Mouse (Mus musculus): ENCODE data around the gene Ibsp.

Gene Ibsp

GRCm38 (mm10) chr5:104298994-104299393 is at the start of gene Ibsp:
Ibsp (plus strand) TSS chr5:104299171.
- DNase-seq (ENCODE audit: low spot score): no peak

DNA sequence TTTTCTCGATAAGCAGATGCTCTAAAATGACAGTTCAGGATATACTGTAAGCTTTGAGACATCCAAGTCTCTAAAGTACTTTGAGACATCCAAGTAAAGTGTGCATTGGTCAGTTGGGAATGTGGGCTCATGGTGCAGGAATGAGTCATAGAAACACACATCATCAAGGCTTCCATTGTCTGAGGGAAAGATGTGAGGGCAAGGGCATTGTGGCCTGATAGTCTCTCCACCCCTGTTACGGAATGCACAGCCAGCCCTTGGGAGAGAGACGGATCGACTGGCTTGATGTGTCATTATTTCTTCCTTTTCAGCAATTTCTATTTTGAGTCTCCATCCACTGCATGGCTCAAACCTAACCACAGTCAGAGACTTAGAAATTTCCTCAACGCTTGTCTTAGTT is 47.2 kb upstream of the Ibsp start:
- DNase-seq (ENCODE audit: low spot score): no peak

DNA sequence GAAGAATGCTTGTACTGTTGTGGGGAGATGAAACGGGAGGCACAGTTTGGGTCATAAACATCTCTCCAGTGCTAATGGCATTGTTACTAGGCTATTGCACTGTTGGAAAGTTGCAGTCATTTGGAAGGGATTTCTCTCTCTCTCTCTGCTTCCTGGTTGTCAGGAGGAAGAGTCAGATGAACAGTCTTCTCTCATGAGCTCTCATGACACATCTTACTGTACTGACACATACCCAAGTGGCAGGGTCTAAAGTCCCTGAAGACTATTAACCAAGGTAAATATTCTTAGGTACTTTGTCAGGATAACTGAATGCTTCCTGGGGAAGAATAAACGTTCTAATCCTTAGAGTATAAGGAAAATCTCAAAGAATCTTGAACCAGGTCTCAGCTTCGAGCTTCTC is 42.4 kb upstream of the Ibsp start:
- DNase-seq (ENCODE audit: low spot score): no peak

- no peak for DNase-seq (ENCODE audit: low spot score)
Measured at GRCm38 (mm10) chr5:104261908-104262461, 37.0 kb upstream of the Ibsp start.

- no peak for DNase-seq (ENCODE audit: low spot score)
Measured at GRCm38 (mm10) chr5:104263014-104263776, 35.8 kb upstream of the Ibsp start.

DNA sequence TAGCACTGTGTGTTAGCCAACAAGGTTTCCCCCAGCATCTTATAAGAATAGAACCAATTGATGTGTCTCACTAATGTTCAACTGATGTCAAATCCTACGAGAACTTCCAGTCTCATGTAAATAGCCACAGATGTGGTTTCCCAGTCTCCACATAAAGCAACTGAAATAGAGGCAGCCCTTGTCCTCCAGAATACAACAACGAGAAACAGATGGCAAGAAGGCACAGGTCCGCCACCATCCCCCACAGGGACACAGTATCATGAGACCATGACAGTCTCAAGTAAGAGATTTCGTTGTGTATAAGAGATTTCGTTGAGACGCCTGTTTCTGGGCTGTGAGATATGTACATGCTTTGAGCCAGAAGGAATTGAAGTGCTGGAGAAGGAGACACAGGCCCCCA is 4.8 kb upstream of the Ibsp start:
- no peak for DNase-seq (ENCODE audit: low spot score)

GRCm38 (mm10) chr5:104314073-104314472 is 15.1 kb downstream of the Ibsp start:
- DNase-seq (ENCODE audit: low spot score): no peak

DNA sequence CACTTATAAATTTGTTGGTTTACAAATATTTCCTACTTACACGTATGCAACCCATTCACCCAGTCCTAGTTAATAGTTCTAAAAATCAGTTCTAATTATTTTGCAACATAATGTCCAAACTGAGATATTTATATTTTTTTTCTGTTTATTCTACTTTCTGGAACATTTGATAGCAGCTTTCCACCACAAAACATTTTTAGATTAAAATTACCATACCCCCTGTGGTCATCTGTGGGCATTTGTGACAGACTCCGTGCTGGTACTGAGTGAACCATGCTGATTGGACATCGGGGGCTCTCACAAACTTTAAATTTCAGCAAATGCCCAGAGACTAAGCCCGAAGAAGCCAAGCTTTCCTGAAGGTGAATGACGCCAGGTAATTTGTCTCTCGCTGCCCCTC is 26.1 kb downstream of the Ibsp start, which contains the start of gene Mepe:
TSS of gene Mepe (plus strand) at position 301 of the 400 bp plus-strand sequence.
- DNase-seq (ENCODE audit: low spot score): no peak

GRCm38 (mm10) chr5:104326884-104327283 is 27.9 kb downstream of the Ibsp start:
- DNase-seq (ENCODE audit: low spot score): no peak

- no peak for DNase-seq (ENCODE audit: low spot score)
Measured at GRCm38 (mm10) chr5:104327389-104327788, 28.4 kb downstream of the Ibsp start.

GRCm38 (mm10) chr5:104327876-104328275 is 28.9 kb downstream of the Ibsp start:
- no peak for DNase-seq (ENCODE audit: low spot score)

DNA sequence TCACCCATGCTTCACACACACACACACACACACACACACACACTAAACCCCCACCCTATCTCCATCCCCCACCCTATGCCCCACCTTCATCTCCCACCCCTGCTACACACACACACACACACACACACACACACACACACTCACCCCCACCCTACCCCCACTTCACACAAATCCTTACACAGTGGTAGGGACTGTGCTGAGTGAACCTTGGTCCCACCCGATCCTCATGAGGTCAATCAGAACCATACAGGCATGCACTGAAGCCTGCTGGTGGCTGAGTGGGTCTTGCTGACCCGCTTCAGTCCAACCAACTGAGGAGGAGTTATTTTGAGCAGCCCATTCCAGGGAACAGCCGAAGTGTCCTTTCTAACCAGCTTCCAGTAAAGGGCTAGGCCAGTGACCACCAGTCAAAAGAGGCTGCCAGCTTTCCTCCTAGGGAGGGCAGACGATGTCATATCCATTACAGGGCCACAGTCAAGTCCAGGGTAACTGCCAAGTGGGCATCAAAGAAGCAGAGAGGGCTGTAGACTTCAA is 29.4 kb downstream of the Ibsp start:
- no peak for DNase-seq (ENCODE audit: low spot score)

- DNase-seq (ENCODE audit: low spot score): no peak
Measured at GRCm38 (mm10) chr5:104329381-104329780, 30.4 kb downstream of the Ibsp start.

DNA sequence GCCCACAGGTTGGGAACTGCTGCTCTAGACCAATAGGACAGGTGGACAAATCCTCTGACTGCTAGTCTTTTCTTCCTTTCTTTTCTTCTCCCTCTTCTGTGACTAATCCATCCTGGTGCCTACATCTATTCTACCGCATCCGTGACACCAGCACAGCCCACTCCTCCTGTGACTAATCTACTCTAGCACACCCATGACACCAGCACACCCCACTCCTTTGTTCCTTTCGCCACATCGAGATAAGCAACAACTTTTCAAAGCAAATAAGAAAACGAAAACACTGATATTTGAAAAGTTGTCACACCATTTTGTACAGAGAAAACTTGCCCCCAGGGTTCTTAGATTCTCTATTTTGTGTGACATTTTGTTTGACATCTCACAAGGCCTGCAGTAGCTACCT is 31.1 kb downstream of the Ibsp start:
- no peak for DNase-seq (ENCODE audit: low spot score)

DNA sequence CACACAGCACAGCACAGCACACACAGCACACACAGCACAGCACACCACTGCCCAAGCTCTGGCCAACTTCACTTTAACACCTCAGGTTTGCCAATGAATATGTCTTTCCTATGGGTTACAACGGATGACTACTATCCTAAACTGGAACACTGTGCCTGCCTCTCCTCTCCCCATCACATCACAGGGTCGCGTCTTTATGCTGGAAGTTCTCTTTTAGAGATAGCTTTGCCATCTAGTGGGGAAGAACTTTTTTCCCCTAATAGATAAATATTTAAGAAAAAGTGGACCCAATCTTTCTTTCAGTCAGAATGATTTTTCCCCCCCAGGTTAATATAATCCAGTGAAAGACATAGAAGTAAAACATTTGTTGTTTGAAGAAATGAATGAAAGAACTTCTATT is 33.3 kb downstream of the Ibsp start:
- DNase-seq (ENCODE audit: low spot score): no peak

- DNase-seq (ENCODE audit: low spot score): peak; percentile 44
Measured at GRCm38 (mm10) chr5:104333231-104333640, 34.3 kb downstream of the Ibsp start.

DNA sequence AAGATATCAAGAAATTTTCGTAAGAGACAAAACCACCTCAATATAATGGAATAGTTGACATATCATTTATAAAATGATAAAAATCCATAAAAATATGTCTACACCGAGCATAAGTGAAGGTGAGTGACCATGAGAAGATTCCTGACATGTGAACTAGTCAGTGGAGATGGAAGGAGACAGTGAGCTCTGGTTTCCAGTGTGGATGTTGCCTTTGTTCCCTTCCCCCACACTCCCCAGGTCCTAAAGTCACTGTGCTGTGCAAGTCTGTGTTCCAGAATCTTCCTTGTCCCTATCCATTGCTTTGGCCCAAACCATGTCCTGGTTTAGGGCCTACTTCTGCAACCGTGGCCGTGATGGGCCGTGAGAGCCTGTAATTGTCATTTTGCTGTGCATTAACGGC is 34.7 kb downstream of the Ibsp start:
- no peak for DNase-seq (ENCODE audit: low spot score)

DNA sequence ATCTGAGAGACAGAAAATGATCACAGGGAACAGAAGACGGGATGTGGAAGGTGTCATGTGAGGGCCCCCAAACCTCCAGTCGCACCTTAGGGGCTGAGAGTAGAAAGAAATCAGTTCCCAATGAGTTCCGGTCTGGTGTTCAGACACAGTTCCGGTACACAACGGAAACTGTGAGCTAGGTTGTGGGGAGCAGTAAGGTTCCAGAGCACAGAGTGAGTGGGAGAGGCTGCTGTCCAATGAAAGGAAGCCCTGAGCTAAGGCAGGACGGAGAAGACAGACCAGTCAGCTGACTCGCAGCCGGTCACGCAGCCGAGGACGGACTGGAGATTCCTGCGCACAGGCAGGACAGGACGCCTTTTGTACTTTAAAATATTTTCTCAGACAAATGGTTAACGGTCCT is 35.5 kb downstream of the Ibsp start:
- DNase-seq (ENCODE audit: low spot score): no peak

DNA sequence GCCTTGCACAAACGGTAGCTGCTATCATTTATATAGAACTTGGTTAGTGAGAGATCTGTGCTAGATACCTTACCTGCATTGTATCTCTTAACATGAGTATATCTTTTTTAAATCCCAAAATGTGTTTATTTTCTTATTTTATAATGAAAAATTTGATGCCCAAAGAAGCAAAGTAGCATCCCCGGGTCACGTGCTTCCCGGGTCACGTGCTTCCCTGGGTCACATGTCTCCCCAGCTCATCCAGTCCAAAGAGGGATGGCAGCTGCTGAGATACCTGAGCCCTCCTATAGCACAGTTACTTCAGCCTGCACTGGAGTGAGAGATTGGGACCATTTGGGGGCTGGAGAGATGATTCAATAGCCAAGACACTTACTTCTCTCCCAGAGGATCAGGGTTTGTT is 37.0 kb downstream of the Ibsp start:
- no peak for DNase-seq (ENCODE audit: low spot score)

GRCm38 (mm10) chr5:104337491-104337890 is 38.5 kb downstream of the Ibsp start:
- no peak for DNase-seq (ENCODE audit: low spot score)

GRCm38 (mm10) chr5:104339009-104339408 is 40.0 kb downstream of the Ibsp start:
- DNase-seq (ENCODE audit: low spot score): no peak

- DNase-seq (ENCODE audit: low spot score): no peak
Measured at GRCm38 (mm10) chr5:104339706-104340512, 40.9 kb downstream of the Ibsp start.

GRCm38 (mm10) chr5:104340513-104340829 is 41.5 kb downstream of the Ibsp start:
- DNase-seq (ENCODE audit: low spot score): no peak
